Mouse (Mus musculus): ENCODE data around the gene Slc35e4. TPM values are rescaled to one million over a fixed set of nuclear protein-coding genes. Genes with fewer than 3 reads are reported as not detected.
"Not testable (repeated sequence)": the region's sequence is repeated elsewhere in the genome, so short reads cannot be mapped to it uniquely, and the experiment has no call there.

Gene Slc35e4
- total and polyA plus RNA-seq, 3 experiments, result 0.05 TPM; not detected in 2

GRCm38 (mm10) chr11:3912100-3912874 lies 2.2 kb downstream of the Slc35e4 start:
- no peak for ATAC-seq (ENCODE audit: extremely low read depth, insufficient number of reproducible peaks, low FRiP score, poor library complexity, severe bottlenecking)
- TF ChIP-seq TAL1 (conservative IDR thresholded peaks at IDR 0.05; ENCODE audit: low read depth, low read length) (no peak), POLR2AphosphoS5 (IDR thresholded peaks at IDR 0.05; ENCODE audit: insufficient replicate concordance, low read depth, low read length) (no peak), GATA2 (IDR thresholded peaks at IDR 0.05; ENCODE audit: borderline replicate concordance, low read depth, low read length) (no peak), GATA1 (IDR thresholded peaks at IDR 0.05; ENCODE audit: borderline replicate concordance, low read length) (no peak), CTCF (IDR thresholded peaks at IDR 0.05; ENCODE audit: low read depth, low read length) (no peak)

GRCm38 (mm10) chr11:3911440-3911839 lies 3.0 kb downstream of the Slc35e4 start:
- H3K27me3 ChIP-seq (ENCODE audit: insufficient read depth, low read length), result peaks cover 26% of the 10 kb centered on the region; the same call in 1 of the 2 replicates
- H3K36me3 ChIP-seq (replicated peaks); H3K4me3 ChIP-seq (ENCODE audit: low read depth, low read length); H3K4me1 ChIP-seq (ENCODE audit: insufficient read depth, low read depth, low read length); H3K9me3 ChIP-seq (replicated peaks); ATAC-seq (ENCODE audit: extremely low read depth, insufficient number of reproducible peaks, low FRiP score, poor library complexity, severe bottlenecking); DNase-seq (ENCODE audit: low spot score): not testable (repeated sequence)

More at GRCm38 (mm10) chr11:3912100-3912874, 2.2 kb downstream of the Slc35e4 start:
- peaks cover 9% of the 10 kb centered on the region for H3K9me3 ChIP-seq (replicated peaks)
- no peak for DNase-seq (ENCODE audit: low spot score)
- H3K4me1 ChIP-seq (ENCODE audit: insufficient read depth, low read depth, low read length), result peaks cover 3% of the 10 kb centered on the region; the same call in 1 of the 2 replicates
- no peaks in the 10 kb centered on the region for H3K36me3 ChIP-seq (replicated peaks)
- 0 out of 2 replicates have a peak overlapping the region, but pooled peaks have one; percentile 11 for H3K4me3 ChIP-seq (ENCODE audit: low read depth, low read length)
- H3K27me3 ChIP-seq (ENCODE audit: insufficient read depth, low read length), result peaks cover 26% of the 10 kb centered on the region; the same call in 1 of the 2 replicates

GRCm38 (mm10) chr11:3910513-3911310 lies 3.8 kb downstream of the Slc35e4 start:
- H3K9me3 ChIP-seq (replicated peaks), result peaks cover 9% of the 10 kb centered on the region
- H3K4me1 ChIP-seq (ENCODE audit: insufficient read depth, low read depth, low read length), result peaks cover 3% of the 10 kb centered on the region; the same call in 1 of the 2 replicates
- H3K36me3 ChIP-seq (replicated peaks), result no peaks in the 10 kb centered on the region
- peaks cover 26% of the 10 kb centered on the region; the same call in 1 of the 2 replicates for H3K27me3 ChIP-seq (ENCODE audit: insufficient read depth, low read length)
- H3K4me3 ChIP-seq (ENCODE audit: low read depth, low read length), result no peak overlapping the region
- ATAC-seq (ENCODE audit: extremely low read depth, insufficient number of reproducible peaks, low FRiP score, poor library complexity, severe bottlenecking) (no peak), DNase-seq (ENCODE audit: low spot score) (no peak)
- no peak for TF ChIP-seq GATA2 (IDR thresholded peaks at IDR 0.05; ENCODE audit: borderline replicate concordance, low read depth, low read length)
- TF ChIP-seq GATA1 (IDR thresholded peaks at IDR 0.05; ENCODE audit: borderline replicate concordance, low read length), result no peak
- TF ChIP-seq CTCF (IDR thresholded peaks at IDR 0.05; ENCODE audit: low read depth, low read length), result no peak
- no peak for TF ChIP-seq POLR2AphosphoS5 (IDR thresholded peaks at IDR 0.05; ENCODE audit: insufficient replicate concordance, low read depth, low read length)
- TF ChIP-seq TAL1 (conservative IDR thresholded peaks at IDR 0.05; ENCODE audit: low read depth, low read length), result no peak

- no peak for DNase-seq (ENCODE audit: low spot score)
- no peak overlapping the region for H3K4me3 ChIP-seq (ENCODE audit: low read depth, low read length)
- no peaks in the 10 kb centered on the region for H3K36me3 ChIP-seq (replicated peaks)
- ATAC-seq (ENCODE audit: extremely low read depth, insufficient number of reproducible peaks, low FRiP score, poor library complexity, severe bottlenecking), result no peak
- H3K4me1 ChIP-seq (ENCODE audit: insufficient read depth, low read depth, low read length), result peaks cover under 1% of the 10 kb centered on the region; the same call in 1 of the 2 replicates
- H3K9me3 ChIP-seq (replicated peaks), result peaks cover 8% of the 10 kb centered on the region
- TF ChIP-seq POLR2AphosphoS5 (IDR thresholded peaks at IDR 0.05; ENCODE audit: insufficient replicate concordance, low read depth, low read length) (no peak), CTCF (IDR thresholded peaks at IDR 0.05; ENCODE audit: low read depth, low read length) (no peak), GATA2 (IDR thresholded peaks at IDR 0.05; ENCODE audit: borderline replicate concordance, low read depth, low read length) (no peak), GATA1 (IDR thresholded peaks at IDR 0.05; ENCODE audit: borderline replicate concordance, low read length) (no peak), TAL1 (conservative IDR thresholded peaks at IDR 0.05; ENCODE audit: low read depth, low read length) (no peak)
- peaks cover 22% of the 10 kb centered on the region; the same call in 1 of the 2 replicates for H3K27me3 ChIP-seq (ENCODE audit: insufficient read depth, low read length)
Measured at GRCm38 (mm10) chr11:3909236-3909635, 5.2 kb downstream of the Slc35e4 start.

GRCm38 (mm10) chr11:3905446-3905845 lies 9.0 kb downstream of the Slc35e4 start:
- H3K4me3 ChIP-seq (ENCODE audit: low read depth, low read length), result no peak overlapping the region
- no peaks in the 10 kb centered on the region for H3K9me3 ChIP-seq (replicated peaks)
- peaks cover 5% of the 10 kb centered on the region; the same call in 1 of the 2 replicates for H3K27me3 ChIP-seq (ENCODE audit: insufficient read depth, low read length)
- H3K36me3 ChIP-seq (replicated peaks), result no peaks in the 10 kb centered on the region
- no peak for TF ChIP-seq GATA1 (IDR thresholded peaks at IDR 0.05; ENCODE audit: borderline replicate concordance, low read length)
- no peak for TF ChIP-seq POLR2AphosphoS5 (IDR thresholded peaks at IDR 0.05; ENCODE audit: insufficient replicate concordance, low read depth, low read length)
- TF ChIP-seq CTCF (IDR thresholded peaks at IDR 0.05; ENCODE audit: low read depth, low read length), result no peak
- no peak for TF ChIP-seq TAL1 (conservative IDR thresholded peaks at IDR 0.05; ENCODE audit: low read depth, low read length)
- TF ChIP-seq GATA2 (IDR thresholded peaks at IDR 0.05; ENCODE audit: borderline replicate concordance, low read depth, low read length), result no peak
- no peak for DNase-seq (ENCODE audit: low spot score)
- H3K4me1 ChIP-seq (ENCODE audit: insufficient read depth, low read depth, low read length), result no peaks in the 10 kb centered on the region
- no peak for ATAC-seq (ENCODE audit: extremely low read depth, insufficient number of reproducible peaks, low FRiP score, poor library complexity, severe bottlenecking)

- H3K36me3 ChIP-seq (replicated peaks), result no peaks in the 10 kb centered on the region
- TF ChIP-seq CTCF (IDR thresholded peaks at IDR 0.05; ENCODE audit: low read depth, low read length) (no peak), GATA2 (IDR thresholded peaks at IDR 0.05; ENCODE audit: borderline replicate concordance, low read depth, low read length) (no peak)
Measured at GRCm38 (mm10) chr11:3904673-3905072, 9.8 kb downstream of the Slc35e4 start.

More at GRCm38 (mm10) chr11:3904673-3905072, 9.8 kb downstream of the Slc35e4 start:
- Histone ChIP-seq H3K4me1 (ENCODE audit: insufficient read depth, low read depth, low read length) (0 out of 2 replicates have a peak, but pooled peaks cover 2% of the 10 kb centered on the region), H3K27me3 (ENCODE audit: insufficient read depth, low read length) (peaks cover 5% of the 10 kb centered on the region; the same call in 1 of the 2 replicates), H3K4me3 (ENCODE audit: low read depth, low read length) (no peak overlapping the region), H3K9me3 (replicated peaks) (no peaks in the 10 kb centered on the region)
- DNase-seq (ENCODE audit: low spot score) (no peak), ATAC-seq (ENCODE audit: extremely low read depth, insufficient number of reproducible peaks, low FRiP score, poor library complexity, severe bottlenecking) (no peak)
